Mouse (Mus musculus): Measurements from ENCODE around the gene Tmem87a.

- no peak for TF ChIP-seq CTCF (IDR thresholded peaks at IDR 0.05 in 2 of 3, conservative IDR thresholded peaks at IDR 0.05 in 1 of 3; ENCODE audit: control insufficient read depth in 1 of 3, insufficient read depth in 1 of 3, low read depth in 2 of 3, low read length in 3 of 3, poor library complexity in 1 of 3, severe bottlenecking in 1 of 3)
- no peak for TF ChIP-seq ZNF384 (IDR thresholded peaks at IDR 0.05; ENCODE audit: low read depth, low read length)
- TF ChIP-seq SIN3A (IDR thresholded peaks at IDR 0.05; ENCODE audit: low read length): no peak
- TF ChIP-seq POLR2A (IDR thresholded peaks at IDR 0.05; ENCODE audit: control insufficient read depth in 1 of 2, insufficient read depth in 1 of 2, low read depth in 1 of 2, low read length in 2 of 2, poor library complexity in 1 of 2): no peak
- TF ChIP-seq TCF12 (IDR thresholded peaks at IDR 0.05; ENCODE audit: low read depth, low read length): no peak
- no peak for TF ChIP-seq ELF1 (IDR thresholded peaks at IDR 0.05; ENCODE audit: low read depth, low read length)
- no peak for TF ChIP-seq MAFK (IDR thresholded peaks at IDR 0.05; ENCODE audit: borderline replicate concordance, low read depth, low read length)
Measured at GRCm38 (mm10) chr2:120360425-120360824, 43.5 kb downstream of the Tmem87a start.

Measured in MEL (cell line).